Mouse (Mus musculus): ENCODE data around the gene Braf.
A peak's percentile ranks its signal among the peaks of the same experiment; 100 is the strongest.

Gene Braf

DNA sequence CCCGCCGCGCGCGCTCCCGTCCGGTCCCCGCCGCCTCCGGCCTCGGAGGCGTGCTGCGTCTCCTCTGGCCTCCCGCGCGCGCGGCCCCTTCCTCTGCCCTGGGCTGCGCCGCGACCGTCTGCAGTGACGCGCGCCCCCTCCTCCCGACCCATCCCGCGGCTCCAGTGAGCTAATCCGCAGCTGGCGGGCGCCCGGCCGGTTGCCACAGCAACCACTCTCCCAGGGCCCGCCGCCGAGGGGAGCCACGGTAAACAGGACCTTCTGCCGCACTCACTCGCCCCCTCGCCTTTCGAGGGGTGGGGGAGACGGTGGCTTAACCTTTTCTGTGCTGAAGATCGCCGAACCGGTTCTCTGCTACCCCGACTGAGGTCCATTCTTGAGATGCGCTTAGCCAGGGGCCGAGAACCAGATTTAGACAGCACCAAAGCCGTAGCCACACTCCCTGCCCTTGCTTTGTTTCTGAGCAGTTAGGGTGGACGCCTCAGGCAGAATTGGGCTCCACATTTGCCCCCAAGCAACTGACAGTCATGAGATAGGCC is 167.5 kb downstream of the Braf start, which contains the start of gene Dennd2a:
Gene Dennd2a, minus strand, starts transcription at position 145 of the 539 bp plus-strand sequence.
- no peak for TF ChIP-seq CTCF (conservative IDR thresholded peaks at IDR 0.05; ENCODE audit: low read length)
- TF ChIP-seq NANOG (IDR thresholded peaks at IDR 0.05; ENCODE audit: borderline replicate concordance, low read length), result no peak
- no peak for TF ChIP-seq POU5F1 (IDR thresholded peaks at IDR 0.05; ENCODE audit: borderline replicate concordance, low read length)
- peak within 1 kb of the TSS; percentile 91 for H3K4me3 ChIP-seq (replicated peaks; ENCODE audit: low read length)
- H3K36me3 ChIP-seq (ENCODE audit: insufficient read depth, low read length), result peaks cover 7% of the 10 kb centered on the region
- no peaks in the 10 kb centered on the region for H3K9me3 ChIP-seq (ENCODE audit: low read length)
- peaks cover 12% of the 10 kb centered on the region for H3K27me3 ChIP-seq (ENCODE audit: insufficient read depth, low read length)
- H3K4me1 ChIP-seq (replicated peaks; ENCODE audit: low read depth, low read length), result peaks cover 61% of the 10 kb centered on the region

DNA sequence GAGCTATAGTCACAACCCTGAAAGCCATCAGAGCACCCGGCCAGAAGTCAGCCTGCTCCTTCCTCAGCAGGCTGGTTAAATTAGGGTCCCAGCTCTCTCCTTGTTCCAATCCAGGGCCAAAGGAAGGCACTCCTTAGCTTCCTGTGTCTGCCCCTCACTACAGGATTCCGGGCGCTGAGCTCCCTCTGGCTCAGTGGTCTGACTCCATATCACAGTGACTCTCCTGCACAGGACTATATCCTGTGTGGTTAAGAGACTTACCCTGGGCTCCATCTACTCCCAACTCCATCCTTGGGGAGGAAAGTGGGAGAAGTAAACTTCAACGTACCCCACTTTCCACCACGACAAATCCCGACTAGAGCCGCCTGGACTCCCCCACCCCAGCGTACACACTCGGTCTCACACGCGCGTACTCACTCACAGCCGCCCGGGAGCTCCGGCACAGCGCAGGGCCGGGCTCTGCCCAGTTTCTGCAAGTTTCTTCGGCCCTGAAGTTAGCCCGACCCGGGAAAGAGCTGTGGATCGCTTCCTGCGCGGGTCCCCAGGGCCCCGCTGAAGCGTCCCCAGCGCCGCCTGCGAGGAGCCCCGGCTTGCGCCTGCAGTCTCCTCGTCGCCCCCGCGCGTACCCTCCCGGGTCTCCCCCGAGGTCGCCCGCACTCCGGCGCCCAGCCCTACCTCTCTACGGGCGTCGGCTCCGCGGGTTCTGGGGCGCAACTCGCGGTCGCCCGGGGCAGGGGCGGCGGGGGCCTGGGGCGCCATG is 168.2 kb downstream of the Braf start:
- peaks cover 11% of the 10 kb centered on the region for H3K36me3 ChIP-seq (ENCODE audit: insufficient read depth, low read length)

DNA sequence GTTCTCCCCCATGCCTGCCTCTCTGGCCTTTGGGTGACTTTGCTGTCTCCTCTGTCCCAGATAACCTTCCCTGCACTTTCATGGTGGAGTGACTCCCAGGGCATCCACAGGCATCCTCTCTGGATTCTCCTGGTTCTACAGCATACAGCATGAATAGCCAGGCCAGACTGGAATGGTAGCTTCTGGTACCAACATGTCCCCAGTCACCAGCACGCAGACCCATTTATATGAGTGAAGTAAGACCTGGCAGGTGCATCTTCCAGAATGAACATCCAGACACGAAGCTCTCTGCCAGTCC is 169.7 kb downstream of the Braf start:
- no peak for TF ChIP-seq POU5F1 (IDR thresholded peaks at IDR 0.05; ENCODE audit: borderline replicate concordance, low read length)
- TF ChIP-seq CTCF (conservative IDR thresholded peaks at IDR 0.05; ENCODE audit: low read length), result no peak
- no peak for TF ChIP-seq NANOG (IDR thresholded peaks at IDR 0.05; ENCODE audit: borderline replicate concordance, low read length)
- H3K4me1 ChIP-seq (replicated peaks; ENCODE audit: low read depth, low read length), result peaks cover 66% of the 10 kb centered on the region
- peak overlapping the region; percentile 21; the same call in 1 of the 2 replicates for H3K4me3 ChIP-seq (replicated peaks; ENCODE audit: low read length)
- H3K27me3 ChIP-seq (ENCODE audit: insufficient read depth, low read length), result peaks cover 9% of the 10 kb centered on the region
- H3K9me3 ChIP-seq (ENCODE audit: low read length), result no peaks in the 10 kb centered on the region
- H3K36me3 ChIP-seq (ENCODE audit: insufficient read depth, low read length), result peaks cover 12% of the 10 kb centered on the region

More for the DNA sequence above, 168.2 kb downstream of the Braf start:
- Histone ChIP-seq H3K4me3 (replicated peaks; ENCODE audit: low read length) (peak overlapping the region; percentile 91), H3K4me1 (replicated peaks; ENCODE audit: low read depth, low read length) (peaks cover 63% of the 10 kb centered on the region), H3K9me3 (ENCODE audit: low read length) (no peaks in the 10 kb centered on the region), H3K27me3 (ENCODE audit: insufficient read depth, low read length) (peaks cover 12% of the 10 kb centered on the region)
- no peak for TF ChIP-seq CTCF (conservative IDR thresholded peaks at IDR 0.05; ENCODE audit: low read length)

DNA sequence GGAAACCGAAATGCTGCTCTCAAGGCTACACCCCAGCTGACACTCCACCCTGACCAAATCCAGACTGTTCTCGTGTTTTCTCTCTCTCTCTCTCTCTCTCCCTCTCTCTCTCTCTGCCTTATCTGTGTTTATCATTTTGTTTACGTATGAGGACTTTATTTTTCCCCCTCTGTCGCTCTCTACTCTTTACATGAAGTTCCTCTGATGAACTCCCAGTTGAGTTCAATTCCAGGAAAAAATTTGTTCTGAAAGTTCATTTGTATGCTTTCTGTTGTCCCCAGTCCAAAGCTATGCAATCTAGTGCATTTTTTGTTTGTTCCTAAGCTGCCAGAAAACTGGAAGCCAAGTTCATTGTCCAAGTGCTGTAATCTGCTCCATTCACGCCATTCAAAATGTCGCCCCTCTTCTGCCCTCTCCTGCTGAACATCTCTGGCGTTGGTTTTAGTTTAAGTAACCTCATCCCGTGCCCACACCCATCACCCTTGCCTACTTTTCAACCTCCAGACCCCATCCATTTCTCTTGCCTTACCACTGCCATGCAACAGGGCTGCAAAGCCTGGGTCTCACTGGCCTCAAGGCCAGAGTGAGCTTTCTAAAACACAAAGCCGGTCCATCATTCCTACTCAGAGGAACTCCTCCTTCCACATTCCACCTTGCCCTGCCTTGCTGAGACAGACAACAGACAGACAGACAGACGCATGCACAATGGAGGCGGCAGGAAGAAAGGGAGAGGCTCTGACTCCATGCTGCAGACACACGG is 170.2 kb downstream of the Braf start:
- Histone ChIP-seq H3K4me1 (replicated peaks; ENCODE audit: low read depth, low read length) (peaks cover 66% of the 10 kb centered on the region), H3K36me3 (ENCODE audit: insufficient read depth, low read length) (peaks cover 12% of the 10 kb centered on the region), H3K9me3 (ENCODE audit: low read length) (no peaks in the 10 kb centered on the region), H3K27me3 (ENCODE audit: insufficient read depth, low read length) (peaks cover 9% of the 10 kb centered on the region), H3K4me3 (replicated peaks; ENCODE audit: low read length) (peak overlapping the region; percentile 21; the same call in 1 of the 2 replicates)
- TF ChIP-seq CTCF (conservative IDR thresholded peaks at IDR 0.05; ENCODE audit: low read length) (no peak), NANOG (IDR thresholded peaks at IDR 0.05; ENCODE audit: borderline replicate concordance, low read length) (no peak), POU5F1 (IDR thresholded peaks at IDR 0.05; ENCODE audit: borderline replicate concordance, low read length) (no peak)
